Mouse (Mus musculus): Measurements from ENCODE around the gene Mafb. TPM values are rescaled to one million over a fixed set of nuclear protein-coding genes. Genes with fewer than 3 reads are reported as not detected.

Mafb gene
- polyA plus RNA-seq, 1 experiment from 2014 or later = 3.3 TPM

- H3K36me3 ChIP-seq = no peaks in the 10 kb centered on the region
- H3K27me3 ChIP-seq = no peaks in the 10 kb centered on the region
- H3K4me3 ChIP-seq = no peak overlapping the region
- no peaks in the 10 kb centered on the region for H3K4me1 ChIP-seq
- no peak for ATAC-seq (ENCODE audit: borderline replicate concordance, extremely low read depth, low FRiP score, low TSS enrichment)
- H3K4me2 ChIP-seq = no peak overlapping the region
- H3K9ac ChIP-seq = no peak overlapping the region
- no peak overlapping the region for H3K27ac ChIP-seq
- WGBS = 41% methylated on average over 4 of the region's 4 CpGs
- no peaks in the 10 kb centered on the region for H3K9me3 ChIP-seq
Measured at GRCm38 (mm10) chr2:160340121-160340520, 26.7 kb downstream of the Mafb start.

GRCm38 (mm10) chr2:160339595-160339994, 27.3 kb downstream of the Mafb start:
- no peak overlapping the region for H3K9ac ChIP-seq
- no peaks in the 10 kb centered on the region for H3K9me3 ChIP-seq
- H3K4me2 ChIP-seq = no peak overlapping the region
- 86% methylated on average over 5 of the region's 5 CpGs for WGBS
- H3K4me1 ChIP-seq = 0 out of 2 replicates have a peak, but pooled peaks cover under 1% of the 10 kb centered on the region
- H3K27me3 ChIP-seq = no peaks in the 10 kb centered on the region
- no peak overlapping the region for H3K27ac ChIP-seq
- no peak overlapping the region for H3K4me3 ChIP-seq
- no peak for ATAC-seq (ENCODE audit: borderline replicate concordance, extremely low read depth, low FRiP score, low TSS enrichment)
- no peaks in the 10 kb centered on the region for H3K36me3 ChIP-seq

DNA sequence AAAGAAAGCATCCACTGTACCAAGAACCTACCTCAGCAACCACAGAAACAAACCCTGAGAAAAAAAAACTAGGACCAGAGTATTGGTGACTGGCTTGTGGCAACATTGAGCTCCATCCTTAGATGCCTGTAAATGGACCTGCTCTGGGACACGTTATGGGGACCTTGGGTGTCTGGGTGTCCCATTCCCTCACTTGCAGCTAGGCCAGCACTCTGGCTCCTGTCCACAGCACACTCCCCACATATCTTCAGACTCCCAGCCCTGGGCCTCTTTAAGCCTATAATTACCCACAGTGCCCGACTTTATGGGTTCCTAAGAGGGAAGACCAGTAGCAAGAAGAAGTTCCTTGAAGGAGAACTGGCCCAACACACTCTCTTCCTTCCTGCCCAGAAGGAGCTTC, 30.8 kb downstream of the Mafb start:
- Histone ChIP-seq H3K4me1 (0 out of 2 replicates have a peak, but pooled peaks cover 8% of the 10 kb centered on the region), H3K9me3 (no peaks in the 10 kb centered on the region), H3K36me3 (no peaks in the 10 kb centered on the region), H3K9ac (no peak overlapping the region), H3K4me2 (no peak overlapping the region), H3K4me3 (no peak overlapping the region), H3K27ac (no peak overlapping the region), H3K27me3 (no peaks in the 10 kb centered on the region)
- WGBS = 55% methylated on average over 2 of the region's 2 CpGs
- no peak for ATAC-seq (ENCODE audit: borderline replicate concordance, extremely low read depth, low FRiP score, low TSS enrichment)

- Histone ChIP-seq H3K4me1 (0 out of 2 replicates have a peak, but pooled peaks cover 8% of the 10 kb centered on the region), H3K4me3 (no peak overlapping the region), H3K4me2 (no peak overlapping the region), H3K27me3 (no peaks in the 10 kb centered on the region), H3K27ac (no peak overlapping the region), H3K9ac (no peak overlapping the region), H3K9me3 (no peaks in the 10 kb centered on the region), H3K36me3 (no peaks in the 10 kb centered on the region)
- ATAC-seq (ENCODE audit: borderline replicate concordance, extremely low read depth, low FRiP score, low TSS enrichment) = no peak
- WGBS = 45% methylated on average over 1 of the region's 1 CpGs
Measured at GRCm38 (mm10) chr2:160335043-160335442, 31.8 kb downstream of the Mafb start.

GRCm38 (mm10) chr2:160334111-160334661, 32.7 kb downstream of the Mafb start, which contains the start of gene Gm826:
Gene Gm826, minus strand, starts transcription at chr2:160334162.
- Histone ChIP-seq H3K9me3 (no peaks in the 10 kb centered on the region), H3K4me1 (peaks cover 8% of the 10 kb centered on the region; the same call in 1 of the 2 replicates), H3K9ac (no peak within 1 kb of the TSS), H3K36me3 (no peaks in the 10 kb centered on the region), H3K27me3 (no peaks in the 10 kb centered on the region), H3K4me2 (no peak within 1 kb of the TSS), H3K4me3 (no peak within 1 kb of the TSS), H3K27ac (no peak within 1 kb of the TSS)
- peak; percentile 65; the same call in 1 of the 2 replicates for ATAC-seq (ENCODE audit: borderline replicate concordance, extremely low read depth, low FRiP score, low TSS enrichment)
- 35% methylated on average over 4 of the region's 4 CpGs for WGBS

GRCm38 (mm10) chr2:160332516-160333325, 34.1 kb downstream of the Mafb start:
- no peak overlapping the region for H3K9ac ChIP-seq
- no peaks in the 10 kb centered on the region for H3K9me3 ChIP-seq
- H3K36me3 ChIP-seq = no peaks in the 10 kb centered on the region
- no peak for ATAC-seq (ENCODE audit: borderline replicate concordance, extremely low read depth, low FRiP score, low TSS enrichment)
- H3K27me3 ChIP-seq = no peaks in the 10 kb centered on the region
- H3K4me3 ChIP-seq = no peak overlapping the region
- H3K4me2 ChIP-seq = no peak overlapping the region
- WGBS = 81% methylated on average over 12 of the region's 12 CpGs
- no peak overlapping the region for H3K27ac ChIP-seq
- H3K4me1 ChIP-seq = peaks cover 20% of the 10 kb centered on the region

GRCm38 (mm10) chr2:160328886-160329285, 38.0 kb downstream of the Mafb start:
- Histone ChIP-seq H3K4me2 (no peak overlapping the region), H3K36me3 (no peaks in the 10 kb centered on the region), H3K27ac (no peak overlapping the region), H3K27me3 (no peaks in the 10 kb centered on the region), H3K9ac (no peak overlapping the region), H3K9me3 (no peaks in the 10 kb centered on the region), H3K4me3 (no peak overlapping the region), H3K4me1 (peaks cover 24% of the 10 kb centered on the region)
- ATAC-seq (ENCODE audit: borderline replicate concordance, extremely low read depth, low FRiP score, low TSS enrichment) = no peak
- 37% methylated on average over 9 of the region's 9 CpGs for WGBS

DNA sequence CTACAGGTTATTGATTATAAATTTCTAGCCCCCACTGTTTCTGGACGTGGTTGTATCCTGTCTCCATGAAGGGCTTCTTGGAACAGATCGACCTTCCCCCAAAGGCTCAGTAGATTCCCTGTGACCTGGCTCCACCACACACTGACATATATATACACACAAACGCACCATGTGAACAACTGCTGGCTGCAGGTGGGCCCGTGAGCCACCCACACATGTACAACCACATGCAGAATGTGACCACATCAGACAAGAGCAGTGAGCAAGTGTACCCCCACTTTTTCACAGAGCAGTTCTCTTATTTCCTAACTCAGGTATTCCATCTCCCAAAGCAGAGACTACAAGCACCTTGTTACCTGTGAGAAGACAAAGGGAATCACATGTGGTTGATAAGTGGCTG, 39.1 kb downstream of the Mafb start:
- Histone ChIP-seq H3K4me3 (no peak overlapping the region), H3K27ac (no peak overlapping the region), H3K4me1 (peaks cover 23% of the 10 kb centered on the region), H3K9me3 (no peaks in the 10 kb centered on the region), H3K27me3 (no peaks in the 10 kb centered on the region), H3K9ac (no peak overlapping the region), H3K4me2 (no peak overlapping the region), H3K36me3 (no peaks in the 10 kb centered on the region)
- WGBS = 69% methylated on average over 4 of the region's 4 CpGs
- ATAC-seq (ENCODE audit: borderline replicate concordance, extremely low read depth, low FRiP score, low TSS enrichment) = no peak

DNA sequence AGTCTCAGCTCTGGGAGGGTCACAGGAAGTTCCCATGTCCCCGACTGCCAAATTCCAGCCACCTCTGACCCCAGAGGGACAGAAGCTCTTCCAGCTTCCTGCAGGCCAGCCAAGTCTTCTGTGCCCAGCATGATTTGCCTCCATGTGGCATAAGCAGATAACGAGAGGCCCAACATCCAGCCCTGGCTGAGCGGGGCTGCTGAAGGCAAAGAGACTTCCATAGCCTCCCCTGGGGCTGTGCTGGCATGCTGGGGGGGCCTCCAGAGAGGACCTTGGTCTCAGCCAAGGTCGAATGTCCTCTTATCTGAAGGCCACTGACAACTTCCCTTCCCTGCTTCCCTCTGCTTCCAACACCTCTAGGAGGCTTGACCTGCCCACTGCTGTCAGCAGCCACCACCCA, 39.7 kb downstream of the Mafb start:
- H3K27me3 ChIP-seq = no peaks in the 10 kb centered on the region
- H3K27ac ChIP-seq = no peak overlapping the region
- H3K9me3 ChIP-seq = no peaks in the 10 kb centered on the region
- H3K4me1 ChIP-seq = peaks cover 23% of the 10 kb centered on the region
- ATAC-seq (ENCODE audit: borderline replicate concordance, extremely low read depth, low FRiP score, low TSS enrichment) = peak; percentile 56
- H3K9ac ChIP-seq = no peak overlapping the region
- H3K4me3 ChIP-seq = no peak overlapping the region
- H3K4me2 ChIP-seq = no peak overlapping the region
- no peaks in the 10 kb centered on the region for H3K36me3 ChIP-seq
- 17% methylated on average over 4 of the region's 4 CpGs for WGBS

GRCm38 (mm10) chr2:160325105-160325644, 41.7 kb downstream of the Mafb start:
- Histone ChIP-seq H3K4me1 (peaks cover 23% of the 10 kb centered on the region), H3K27ac (no peak overlapping the region), H3K4me3 (no peak overlapping the region), H3K36me3 (no peaks in the 10 kb centered on the region), H3K9ac (no peak overlapping the region), H3K9me3 (no peaks in the 10 kb centered on the region), H3K4me2 (no peak overlapping the region), H3K27me3 (no peaks in the 10 kb centered on the region)
- ATAC-seq (ENCODE audit: borderline replicate concordance, extremely low read depth, low FRiP score, low TSS enrichment) = no peak
- 67% methylated on average over 6 of the region's 6 CpGs for WGBS

GRCm38 (mm10) chr2:160321829-160322228, 45.0 kb downstream of the Mafb start:
- Histone ChIP-seq H3K9me3 (no peaks in the 10 kb centered on the region), H3K27ac (no peak overlapping the region), H3K27me3 (no peaks in the 10 kb centered on the region), H3K36me3 (no peaks in the 10 kb centered on the region), H3K4me3 (no peak overlapping the region), H3K9ac (no peak overlapping the region), H3K4me1 (peaks cover 3% of the 10 kb centered on the region; the same call in 1 of the 2 replicates), H3K4me2 (no peak overlapping the region)
- no peak for ATAC-seq (ENCODE audit: borderline replicate concordance, extremely low read depth, low FRiP score, low TSS enrichment)
- 36% methylated on average over 4 of the region's 4 CpGs for whole genome bisulfite sequencing

GRCm38 (mm10) chr2:160318255-160318654, 48.6 kb downstream of the Mafb start:
- H3K36me3 ChIP-seq = no peaks in the 10 kb centered on the region
- no peaks in the 10 kb centered on the region for H3K27me3 ChIP-seq
- H3K4me1 ChIP-seq = no peaks in the 10 kb centered on the region
- H3K4me2 ChIP-seq = no peak overlapping the region
- no peak for ATAC-seq (ENCODE audit: borderline replicate concordance, extremely low read depth, low FRiP score, low TSS enrichment)
- no peak overlapping the region for H3K9ac ChIP-seq
- no peaks in the 10 kb centered on the region for H3K9me3 ChIP-seq
- WGBS = 35% methylated on average over 4 of the region's 4 CpGs
- H3K27ac ChIP-seq = no peak overlapping the region
- H3K4me3 ChIP-seq = no peak overlapping the region
